Mouse (Mus musculus) lung, postnatal 0 days (tissue): Measurements from ENCODE around the gene BC049352. TPM values are rescaled to one million over a fixed set of nuclear protein-coding genes. Genes with fewer than 3 reads are reported as not detected.

Experiments
- ATAC-seq: fragments of 200-750 bp; cut with Nextera tagmentation; 2 replicates; pipeline ENCODE4 v1.8.0; 2017; ENCODE audit warnings: moderate library complexity
- DNase-seq: peaks from one replicate; pipeline ENCODE4 v3.0.0-alpha.2; 2016; ENCODE audit warnings: low spot score
- H3K27ac ChIP-seq: fragments of 300-500 bp; sonication (generic); 2 replicates; pipeline ENCODE4 v1.5.1; 2014; ENCODE audit warnings: antibody characterized with exemption, mild to moderate bottlenecking, low read length, mixed read lengths
- H3K27me3 ChIP-seq: fragments of 300-500 bp; sonication (generic); replicated peaks from 2 replicates; pipeline ENCODE4 v1.6.1; 2014; ENCODE audit warnings: low read length, mixed read lengths; ENCODE audit not compliant: insufficient read depth
- H3K36me3 ChIP-seq: fragments of 300-500 bp; sonication (generic); 2 replicates; pipeline ENCODE4 v1.6.1; 2014; ENCODE audit warnings: low read length, mixed read lengths; ENCODE audit not compliant: insufficient read depth
- H3K4me1 ChIP-seq: fragments of 300-500 bp; sonication (generic); 2 replicates; pipeline ENCODE4 v1.6.1; 2014; ENCODE audit warnings: antibody characterized with exemption, low read depth, low read length, mixed read lengths; ENCODE audit not compliant: insufficient read depth
- H3K4me2 ChIP-seq: fragments of 300-500 bp; sonication (generic); replicated peaks from 2 replicates; pipeline ENCODE4 v1.6.1; 2014; ENCODE audit warnings: low read depth, mild to moderate bottlenecking, low read length, moderate library complexity, mixed read lengths
- H3K4me3 ChIP-seq: fragments of 300-500 bp; sonication (generic); 2 replicates; pipeline ENCODE4 v1.5.1; 2014; ENCODE audit warnings: low read depth, low read length
- H3K9ac ChIP-seq: fragments of 300-500 bp; sonication (generic); replicated peaks from 2 replicates; pipeline ENCODE4 v1.6.1; 2014; ENCODE audit warnings: low read depth, mild to moderate bottlenecking
- H3K9me3 ChIP-seq: fragments of 300-500 bp; sonication (generic); 2 replicates; pipeline ENCODE4 v1.6.1; 2016; ENCODE audit warnings: low read length, mixed read lengths
- CTCF ChIP-seq: IDR thresholded peaks from 2 replicates; pipeline ENCODE4 v1.5.1; 2016; ENCODE audit warnings: antibody characterized with exemption, mild to moderate bottlenecking
- EP300 ChIP-seq: IDR thresholded peaks from 2 replicates; pipeline ENCODE4 v1.6.1; 2016; ENCODE audit warnings: antibody characterized with exemption, mild to moderate bottlenecking, control low read depth
- WGBS: fragments of 180-500 bp; shearing (Covaris S2); extraction: QIAGEN DNeasy Blood & Tissue Kit; methylation state at CpG from one replicate; pipeline ENCODE4 v1.1.7; 2014; 5-methylcytosine and 5-hydroxymethylcytosine counted together
- polyA plus RNA-seq: library from polyadenylated mRNA; unstranded; fragments of >200 nt; fragmentation: Nextera tagmentation; extraction: Ambion mirVana; gene quantifications from 2 replicates; pipeline ENCODE4 v1.2.1, GENCODE M21; 2015

BC049352 gene
- polyA plus RNA-seq, 1 experiment from 2014 or later: 0.11 TPM

- Histone ChIP-seq H3K9ac (no peak overlapping the region), H3K27me3 (no peaks in the 10 kb centered on the region), H3K4me2 (no peak overlapping the region), H3K27ac (no peak overlapping the region), H3K4me1 (no peaks in the 10 kb centered on the region), H3K4me3 (no peak overlapping the region), H3K36me3 (no peaks in the 10 kb centered on the region), H3K9me3 (no peaks in the 10 kb centered on the region)
- ATAC-seq: no peak
- DNase-seq: no peak
- TF ChIP-seq CTCF (no peak), EP300 (no peak)
- 67% methylated on average over 5 of the region's 5 CpGs for WGBS
Measured at GRCm38 (mm10) chr9:45261872-45262271, 80.1 kb downstream of the BC049352 start.

DNA sequence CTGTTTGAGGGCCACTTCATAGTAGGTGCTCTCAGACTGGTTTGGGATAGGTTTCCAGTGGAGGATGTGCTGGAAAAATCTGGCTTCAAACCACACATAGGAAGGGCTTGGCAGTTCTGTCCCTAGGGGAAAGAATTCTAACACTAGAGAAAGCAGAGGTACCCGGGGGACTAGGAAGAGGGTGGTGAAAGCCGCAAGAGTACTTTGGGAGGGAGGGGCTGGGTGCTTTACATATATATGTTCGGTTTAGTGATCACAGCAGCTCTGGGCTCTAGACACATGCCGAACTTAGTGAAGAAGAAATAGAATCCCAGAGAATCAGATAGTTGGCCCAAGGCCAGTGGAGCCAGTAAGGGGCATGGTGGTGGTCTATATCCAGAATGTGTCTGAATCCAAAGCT, 85.3 kb downstream of the BC049352 start:
- TF ChIP-seq CTCF (no peak), EP300 (no peak)
- H3K36me3 ChIP-seq: no peaks in the 10 kb centered on the region
- DNase-seq (no peak), ATAC-seq (no peak)
- no peak overlapping the region for H3K4me2 ChIP-seq
- 68% methylated on average over 4 of the region's 4 CpGs for WGBS
- H3K4me3 ChIP-seq: no peak overlapping the region
- H3K4me1 ChIP-seq: no peaks in the 10 kb centered on the region
- no peak overlapping the region for H3K9ac ChIP-seq
- no peaks in the 10 kb centered on the region for H3K9me3 ChIP-seq
- peaks cover 20% of the 10 kb centered on the region; the same call in 1 of the 2 replicates for H3K27me3 ChIP-seq
- no peak overlapping the region for H3K27ac ChIP-seq

GRCm38 (mm10) chr9:45268079-45268478, 86.3 kb downstream of the BC049352 start:
- H3K4me3 ChIP-seq: no peak overlapping the region
- ATAC-seq: no peak
- no peaks in the 10 kb centered on the region for H3K9me3 ChIP-seq
- H3K4me1 ChIP-seq: no peaks in the 10 kb centered on the region
- TF ChIP-seq CTCF: no peak
- no peak for TF ChIP-seq EP300
- no peak overlapping the region for H3K4me2 ChIP-seq
- H3K27ac ChIP-seq: no peak overlapping the region
- H3K36me3 ChIP-seq: no peaks in the 10 kb centered on the region
- 58% methylated on average over 4 of the region's 4 CpGs for WGBS
- peak; percentile 47 for DNase-seq
- H3K27me3 ChIP-seq: peaks cover 20% of the 10 kb centered on the region; the same call in 1 of the 2 replicates
- no peak overlapping the region for H3K9ac ChIP-seq

GRCm38 (mm10) chr9:45268597-45269325, 87.0 kb downstream of the BC049352 start, which contains the start of gene Il10ra:
Gene Il10ra (minus strand): TSS chr9:45269149.
- DNase-seq (peak; percentile 58), ATAC-seq (peak; percentile 60; the same call in 1 of the 2 replicates)
- Histone ChIP-seq H3K36me3 (no peaks in the 10 kb centered on the region), H3K4me1 (no peaks in the 10 kb centered on the region), H3K9ac (no peak within 1 kb of the TSS), H3K27me3 (peaks cover 20% of the 10 kb centered on the region; the same call in 1 of the 2 replicates), H3K9me3 (no peaks in the 10 kb centered on the region), H3K4me3 (no peak within 1 kb of the TSS; the same call in 1 of the 2 replicates), H3K27ac (no peak within 1 kb of the TSS), H3K4me2 (peak within 1 kb of the TSS; percentile 8; the same call in 1 of the 2 replicates)
- TF ChIP-seq EP300 (no peak), CTCF (no peak)
- 6% methylated on average over 36 of the region's 36 CpGs for WGBS

DNA sequence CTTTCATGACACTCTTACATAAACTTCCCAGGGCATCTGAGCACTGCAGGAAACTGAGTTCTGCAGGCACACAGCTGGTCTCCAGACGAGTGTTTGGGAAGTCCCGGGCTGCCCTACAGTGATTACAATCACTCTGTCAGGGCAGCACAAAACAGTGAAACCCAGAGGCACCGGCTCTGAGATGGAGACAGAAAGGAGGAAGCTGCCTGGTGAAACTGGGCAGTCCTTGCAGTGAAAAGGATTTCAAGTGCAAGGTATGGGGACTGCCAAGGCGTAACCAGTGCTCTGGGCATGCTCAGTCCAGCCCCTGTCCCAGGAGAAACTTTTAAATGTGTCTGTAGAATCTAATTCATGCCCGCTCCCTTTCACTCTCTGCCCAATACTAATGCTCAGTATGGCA, 90.4 kb downstream of the BC049352 start:
- Histone ChIP-seq H3K27ac (no peak overlapping the region), H3K9me3 (no peaks in the 10 kb centered on the region), H3K4me1 (no peaks in the 10 kb centered on the region), H3K27me3 (peaks cover 20% of the 10 kb centered on the region; the same call in 1 of the 2 replicates), H3K36me3 (no peaks in the 10 kb centered on the region), H3K4me3 (no peak overlapping the region), H3K9ac (no peak overlapping the region), H3K4me2 (no peak overlapping the region)
- no peak for DNase-seq
- WGBS: 35% methylated on average over 5 of the region's 5 CpGs
- TF ChIP-seq EP300: no peak
- no peak for TF ChIP-seq CTCF
- ATAC-seq: no peak

DNA sequence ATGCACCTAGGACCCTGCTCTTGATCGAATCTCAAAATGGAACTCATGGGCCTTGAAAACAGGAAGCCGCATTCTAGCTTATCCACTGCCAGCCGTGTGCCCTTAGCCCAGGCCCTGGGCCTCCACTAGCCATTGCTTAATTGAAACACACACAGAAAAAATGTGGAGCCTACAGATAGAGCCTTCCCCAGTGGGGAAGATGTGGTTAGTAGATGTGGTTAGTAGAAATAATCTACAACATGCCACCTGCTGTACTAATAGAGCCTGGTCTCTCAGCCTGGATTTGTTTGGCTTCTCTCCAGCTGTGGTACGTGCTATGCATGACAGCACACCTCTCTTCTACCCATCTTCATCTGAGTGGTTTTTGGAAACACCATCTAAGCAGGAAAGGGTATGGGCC, 92.4 kb downstream of the BC049352 start:
- TF ChIP-seq EP300: no peak
- TF ChIP-seq CTCF: no peak
- 67% methylated on average over 4 of the region's 4 CpGs for WGBS
- H3K27me3 ChIP-seq: peaks cover 6% of the 10 kb centered on the region; the same call in 1 of the 2 replicates

More for the DNA sequence above, 92.4 kb downstream of the BC049352 start:
- Histone ChIP-seq H3K4me2 (no peak overlapping the region), H3K27ac (no peak overlapping the region), H3K9me3 (no peaks in the 10 kb centered on the region), H3K4me1 (no peaks in the 10 kb centered on the region), H3K36me3 (no peaks in the 10 kb centered on the region), H3K4me3 (no peak overlapping the region), H3K9ac (no peak overlapping the region)
- ATAC-seq: no peak
- no peak for DNase-seq
